Comparison of ENCODE assay signal across 11 mouse cellular contexts in the genomic region with DNA sequence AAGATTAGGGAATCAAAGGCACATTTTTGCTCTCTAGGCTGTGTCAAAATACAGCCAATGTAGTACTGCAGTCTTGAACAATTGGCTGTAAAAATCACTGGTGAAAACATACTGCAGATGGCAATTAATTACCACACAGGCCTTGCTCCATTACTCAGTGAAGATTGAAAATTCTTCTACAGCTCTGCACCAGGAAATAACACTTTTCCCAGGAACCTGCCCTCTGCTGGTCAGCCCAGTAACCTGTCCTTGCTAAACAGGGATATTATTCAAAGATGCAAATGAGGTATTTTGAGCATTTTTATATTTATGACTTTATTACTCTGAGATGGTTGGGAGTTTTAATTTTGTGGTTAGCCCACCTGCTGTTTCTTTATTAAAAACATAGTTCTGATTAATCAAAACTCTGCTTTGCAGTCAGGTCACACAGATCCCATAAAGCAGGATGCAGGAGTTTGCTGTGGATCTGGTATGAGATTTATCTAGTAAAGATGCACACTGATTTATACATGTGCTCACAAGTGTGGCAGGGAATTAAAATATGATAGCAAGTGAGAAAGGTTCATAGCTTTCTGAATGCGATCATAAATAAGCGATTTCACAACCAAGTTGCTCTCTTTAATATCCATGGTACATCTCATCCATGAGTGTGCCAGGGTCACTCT.
DNase-seq lines count a peak whose midpoint lies in the region; ATAC-seq and TF ChIP-seq lines count a peak whose summit lies in the region.
"Had no signal": no experiment of that assay in that cellular context is flagged by ENCODE, and none has a peak within 500 bp of the region (broad histone marks: within the 10 kb centered on the region; RNA-seq: fewer than 3 reads in every experiment).

No protein-coding gene starts in this region.

- no peak overlapping the region for H3K4me3 ChIP-seq in layer of hippocampus, adult 2 months
- H3K4me3 ChIP-seq in E14TG2a.4 (replicated peaks; ENCODE audit: low read length), result no peak overlapping the region
- H3K4me3 ChIP-seq in forebrain, embryonic 16.5 days (replicated peaks; ENCODE audit: low read length), result no peak overlapping the region
- H3K4me3 ChIP-seq: heart, embryonic 13.5 days had no signal

- 99% methylated on average over 2 of the region's 2 CpGs for WGBS in forebrain, embryonic 16.5 days

- no peak overlapping the region for H3K27ac ChIP-seq in layer of hippocampus, adult 2 months
- H3K27ac ChIP-seq in forebrain, embryonic 16.5 days (ENCODE audit: low read length), result no peak overlapping the region
- H3K27ac ChIP-seq: heart, embryonic 13.5 days; macrophage had no signal

- no peaks in the 10 kb centered on the region for H3K27me3 ChIP-seq in E14TG2a.4 (ENCODE audit: insufficient read depth, low read length)
- H3K27me3 ChIP-seq in forebrain, embryonic 16.5 days (replicated peaks; ENCODE audit: control insufficient read depth, insufficient read depth, low read length), result no peaks in the 10 kb centered on the region
- H3K27me3 ChIP-seq: heart, embryonic 13.5 days had no signal

- no peak overlapping the region for H3K4me2 ChIP-seq in forebrain, embryonic 16.5 days (ENCODE audit: low read length)
- H3K4me2 ChIP-seq: heart, embryonic 13.5 days had no signal

- no peaks in the 10 kb centered on the region for H3K4me1 ChIP-seq in E14TG2a.4 (replicated peaks; ENCODE audit: low read depth, low read length)
- no peaks in the 10 kb centered on the region for H3K4me1 ChIP-seq in forebrain, embryonic 16.5 days (replicated peaks; ENCODE audit: control insufficient read depth, insufficient read depth, low read length)
- H3K4me1 ChIP-seq: heart, embryonic 13.5 days had no signal

- peak; percentile 43; the same call in 1 of the 2 replicates for ATAC-seq in forebrain, embryonic 16.5 days

- H3K36me3 ChIP-seq in E14TG2a.4 (ENCODE audit: insufficient read depth, low read length), result no peaks in the 10 kb centered on the region
- H3K36me3 ChIP-seq in forebrain, embryonic 16.5 days (ENCODE audit: control insufficient read depth, insufficient read depth), result no peaks in the 10 kb centered on the region
- H3K36me3 ChIP-seq: heart, embryonic 13.5 days had no signal

- H3K9me3 ChIP-seq in E14TG2a.4 (ENCODE audit: low read length), result no peaks in the 10 kb centered on the region
- no peaks in the 10 kb centered on the region for H3K9me3 ChIP-seq in forebrain, embryonic 16.5 days (ENCODE audit: control insufficient read depth, low read length)
- H3K9me3 ChIP-seq: heart, embryonic 13.5 days had no signal

- no peak overlapping the region for H3K9ac ChIP-seq in forebrain, embryonic 16.5 days (replicated peaks; ENCODE audit: low read depth, low read length)
- H3K9ac ChIP-seq: heart, embryonic 13.5 days had no signal

- TF ChIP-seq CTCF in layer of hippocampus, adult 2 months (conservative IDR thresholded peaks at IDR 0.05), result peak; percentile 69
- TF ChIP-seq CTCF in E14TG2a.4 (conservative IDR thresholded peaks at IDR 0.05; ENCODE audit: low read length), result peak; percentile 59

- DNase-seq in adrenal gland, postnatal 10 days, result peak; percentile 7
- no peak for DNase-seq in adrenal gland, adult 2 months
- DNase-seq in layer of hippocampus, adult 2 months (ENCODE audit: low spot score in 2 of 2), result no peak
- no peak for DNase-seq in layer of hippocampus, postnatal 36 days
- DNase-seq in ovary, adult 18-20 months (ENCODE audit: low spot score), result no peak
- DNase-seq in spleen, postnatal 36 days (ENCODE audit: low spot score in 2 of 2), result no peak
- DNase-seq: kidney, adult 2 months had no signal
